In genomic region chr11:48506886-48507285, GRCm38 (mm10) we compare ENCODE assay signal across 25 mouse cellular contexts.
A peak's percentile ranks its signal among the peaks of the same experiment; 100 is the strongest.
DNase-seq lines count a peak whose midpoint lies in the region; ATAC-seq lines count a peak whose summit lies in the region.
"Had no signal": no experiment of that assay in that cellular context is flagged by ENCODE, and none has a peak within 500 bp of the region (broad histone marks: within the 10 kb centered on the region; RNA-seq: fewer than 3 reads in every experiment).

No protein-coding gene starts in this region.

- H3K27me3 ChIP-seq in neural tube, embryonic 15.5 days (replicated peaks), result no peaks in the 10 kb centered on the region
- no peaks in the 10 kb centered on the region for H3K27me3 ChIP-seq in intestine, embryonic 15.5 days (replicated peaks)
- H3K27me3 ChIP-seq: CH12.LX; forebrain, embryonic 13.5 days; heart, embryonic 13.5 days; hindbrain, embryonic 12.5 days; hindbrain, embryonic 15.5 days; Patski had no signal

- H3K9me3 ChIP-seq in neural tube, embryonic 15.5 days (replicated peaks), result no peaks in the 10 kb centered on the region
- H3K9me3 ChIP-seq in intestine, embryonic 15.5 days, result no peaks in the 10 kb centered on the region
- H3K9me3 ChIP-seq: forebrain, embryonic 10.5 days; forebrain, embryonic 13.5 days; G1E; heart, embryonic 10.5 days; heart, embryonic 13.5 days; hindbrain, embryonic 12.5 days; hindbrain, embryonic 15.5 days had no signal

- no peak overlapping the region for H3K4me3 ChIP-seq in neural tube, embryonic 15.5 days (replicated peaks)
- H3K4me3 ChIP-seq in intestine, embryonic 15.5 days (replicated peaks), result no peak overlapping the region
- H3K4me3 ChIP-seq: forebrain, embryonic 10.5 days; forebrain, embryonic 13.5 days; heart, adult 2 months; heart, embryonic 10.5 days; heart, embryonic 13.5 days; hindbrain, embryonic 12.5 days; hindbrain, embryonic 15.5 days had no signal

- no peaks in the 10 kb centered on the region for H3K4me1 ChIP-seq in neural tube, embryonic 15.5 days
- no peaks in the 10 kb centered on the region for H3K4me1 ChIP-seq in intestine, embryonic 15.5 days (replicated peaks)
- H3K4me1 ChIP-seq: heart, embryonic 10.5 days; heart, embryonic 13.5 days had no signal

- 82% methylated on average over 3 of the region's 3 CpGs for WGBS in neural tube, embryonic 15.5 days
- WGBS in intestine, embryonic 15.5 days, result 60% methylated on average over 3 of the region's 3 CpGs

- no peaks in the 10 kb centered on the region for H3K36me3 ChIP-seq in neural tube, embryonic 15.5 days
- H3K36me3 ChIP-seq in intestine, embryonic 15.5 days, result no peaks in the 10 kb centered on the region
- H3K36me3 ChIP-seq: forebrain, embryonic 10.5 days; G1E; heart, embryonic 10.5 days; heart, embryonic 13.5 days; hindbrain, embryonic 12.5 days; hindbrain, embryonic 15.5 days had no signal

- H3K4me2 ChIP-seq in neural tube, embryonic 15.5 days, result no peak overlapping the region
- H3K4me2 ChIP-seq in intestine, embryonic 15.5 days (replicated peaks), result no peak overlapping the region
- H3K4me2 ChIP-seq: forebrain, embryonic 13.5 days; heart, embryonic 13.5 days; hindbrain, embryonic 12.5 days; hindbrain, embryonic 15.5 days had no signal

- H3K27ac ChIP-seq in neural tube, embryonic 15.5 days (replicated peaks), result no peak overlapping the region
- no peak overlapping the region for H3K27ac ChIP-seq in intestine, embryonic 15.5 days
- H3K27ac ChIP-seq: forebrain, embryonic 10.5 days; forebrain, embryonic 13.5 days; heart, adult 2 months; heart, embryonic 10.5 days; heart, embryonic 13.5 days; hindbrain, embryonic 12.5 days; hindbrain, embryonic 15.5 days had no signal

- no peak for ATAC-seq in neural tube, embryonic 15.5 days (ENCODE audit: low FRiP score)
- no peak for ATAC-seq in intestine, embryonic 15.5 days
- ATAC-seq: forebrain, embryonic 13.5 days; forebrain, embryonic 16.5 days; Patski had no signal

- H3K9ac ChIP-seq in neural tube, embryonic 15.5 days (replicated peaks), result no peak overlapping the region
- H3K9ac ChIP-seq in intestine, embryonic 15.5 days, result no peak overlapping the region
- H3K9ac ChIP-seq: forebrain, embryonic 13.5 days; heart, embryonic 13.5 days; hindbrain, embryonic 12.5 days; hindbrain, embryonic 15.5 days had no signal

- peak; percentile 6 to 7 for DNase-seq in kidney, postnatal 4 days
- no peak for DNase-seq in kidney, adult 9 months
- peak; percentile 85 to 94 for DNase-seq in adrenal gland, adult (ENCODE audit: inconsistent age in 2 of 2, low spot score in 1 of 2)
- peak; percentile 89 for DNase-seq in adrenal gland, adult 2 months
- DNase-seq in adrenal gland, postnatal 14 days, result peak; percentile 88
- DNase-seq in layer of hippocampus, adult 11-12 months (ENCODE audit: low spot score), result no peak
- DNase-seq: B cell, adult 2 months; cerebellum, adult 11-12 months; cerebellum, adult 8-10 months; gastrocnemius, postnatal 10 days; gastrocnemius, postnatal 36 days; heart, adult 2 months; heart, postnatal 14 days had no signal

Comparison
In these comparisons a context has a peak if more than half of its experiments do, and no peak if none do; other contexts are left out.
1. DNase-seq: peak in kidney, postnatal 4 days (2 of 2), adrenal gland, adult (2 of 2), adrenal gland, adult 2 months (single experiment) and adrenal gland, postnatal 14 days (single experiment); none in kidney, adult 9 months (single experiment) and layer of hippocampus, adult 11-12 months (single experiment).